Mouse (Mus musculus): ENCODE data around the gene Ak6.

DNA sequence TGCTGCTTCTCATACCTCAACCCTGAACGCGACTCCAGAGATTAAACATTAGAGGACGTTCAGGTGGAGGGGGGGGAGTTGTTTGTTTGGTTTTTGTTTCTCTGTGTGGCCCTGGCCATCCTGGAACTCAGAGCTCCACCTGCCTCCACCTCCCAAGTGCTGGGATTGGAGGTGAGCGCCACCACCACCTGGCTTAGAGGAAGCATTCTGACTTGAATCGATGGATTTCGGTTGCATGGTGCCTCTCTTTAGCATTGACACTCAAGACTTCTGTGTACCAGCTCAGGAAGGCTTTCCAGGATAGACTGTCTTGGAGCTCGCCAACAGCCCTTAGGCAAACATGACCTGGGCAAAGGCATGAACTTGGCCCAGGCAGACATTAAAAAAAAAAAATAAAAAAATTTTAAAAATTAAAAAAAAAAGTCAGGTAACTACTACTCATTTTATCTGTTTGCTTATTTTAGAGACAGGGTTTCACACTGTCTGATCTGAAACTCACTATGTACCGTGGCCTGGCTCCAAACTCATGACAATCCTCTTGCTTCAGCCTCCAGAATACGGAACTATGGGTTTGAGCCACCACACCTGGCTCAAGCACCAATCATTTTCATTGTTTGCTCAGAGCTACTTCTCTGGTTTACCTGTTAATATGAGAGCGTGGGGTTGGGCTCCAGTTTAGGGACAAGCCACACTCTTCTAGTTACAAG is 47.6 kb upstream of the Ak6 start:
- TF ChIP-seq CTCF (IDR thresholded peaks at IDR 0.05; ENCODE audit: low read depth, low read length) (no peak), EP300 (IDR thresholded peaks at IDR 0.05; ENCODE audit: insufficient read depth, low read depth, low read length) (no peak), POLR2A (IDR thresholded peaks at IDR 0.05; ENCODE audit: insufficient read depth, low read length) (no peak)
